Mouse (Mus musculus) C2C12 (cell line): ENCODE results near the gene Insrr.

Experiments
- CEBPB ChIP-seq: IDR thresholded peaks from one replicate; pipeline ENCODE4 v1.6.1; 2011; ENCODE audit warnings: low read depth, mild to moderate bottlenecking, control low read depth, moderate library complexity
- CTCF ChIP-seq: IDR thresholded peaks from one replicate; pipeline ENCODE4 v1.5.1; 2011; ENCODE audit not compliant: control insufficient read depth, insufficient read depth, insufficient read length
- FOSL1 ChIP-seq: IDR thresholded peaks from one replicate; pipeline ENCODE4 v1.8.0; 2011; ENCODE audit warnings: mild to moderate bottlenecking, low read length; ENCODE audit not compliant: poor library complexity, insufficient read depth, severe bottlenecking
- MAX ChIP-seq: IDR thresholded peaks from one replicate; pipeline ENCODE4 v1.6.1; 2011; ENCODE audit warnings: mild to moderate bottlenecking, control low read depth
- MYOD1 ChIP-seq: IDR thresholded peaks from one replicate; pipeline ENCODE4 v1.6.1; 2011; ENCODE audit warnings: low read depth; ENCODE audit not compliant: control insufficient read depth, insufficient read length
- MYOG ChIP-seq: IDR thresholded peaks from one replicate; pipeline ENCODE4 v1.6.1; 2011; ENCODE audit not compliant: control insufficient read depth, insufficient read length; ENCODE audit errors: extremely low read depth
- USF1 ChIP-seq: IDR thresholded peaks from one replicate; pipeline ENCODE4 v1.6.1; 2011; ENCODE audit warnings: low read depth, mild to moderate bottlenecking, control low read depth, moderate library complexity

DNA sequence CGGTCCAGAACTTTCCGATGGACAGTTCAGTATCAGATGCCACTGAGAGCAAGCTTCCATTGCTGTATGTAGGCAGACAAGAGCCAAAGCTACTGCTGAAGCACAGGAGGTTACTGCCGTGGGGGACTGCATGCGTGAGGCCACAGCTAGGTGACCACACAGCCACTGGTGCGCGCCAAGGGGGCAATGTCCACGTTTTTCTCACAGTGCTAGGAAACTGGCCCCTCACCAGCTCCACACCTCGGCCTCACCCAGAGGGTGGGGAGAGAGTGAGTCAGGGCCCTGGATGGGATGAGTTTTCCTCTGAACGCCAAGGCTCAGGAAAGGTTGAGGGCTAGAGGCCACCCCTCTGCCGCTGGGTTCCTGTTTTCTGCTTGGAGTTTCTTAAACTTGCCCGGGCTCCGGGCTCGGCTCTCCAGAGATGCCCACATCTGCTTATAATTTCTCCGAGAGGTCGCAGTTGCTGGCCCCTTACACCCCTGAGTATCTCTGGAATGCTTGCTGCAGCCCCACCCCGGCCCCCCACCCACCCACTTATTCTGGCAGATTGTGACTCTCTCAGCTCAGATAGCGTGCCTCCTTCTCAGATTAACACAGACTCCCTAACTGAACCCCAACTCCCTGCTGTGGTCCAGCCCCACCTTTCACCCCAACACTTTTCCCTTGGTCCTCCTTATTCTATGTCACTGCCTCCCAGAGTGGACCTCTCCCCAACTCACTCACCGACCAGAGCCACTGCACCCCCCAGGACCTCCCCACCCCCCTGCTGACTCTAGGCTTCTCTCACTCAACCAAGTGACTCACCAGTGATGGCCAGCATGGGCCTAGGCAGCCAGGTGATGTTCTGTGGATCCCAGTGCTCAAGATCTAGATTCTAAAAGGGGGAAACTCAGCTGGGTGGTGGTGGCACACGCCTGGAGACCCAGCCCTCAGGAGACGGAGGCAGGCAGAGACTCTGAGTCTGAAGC, 35.1 kb upstream of the Insrr start:
- TF ChIP-seq MAX (no peak), CTCF (no peak), USF1 (no peak), FOSL1 (no peak), CEBPB (no peak), MYOD1 (no peak), MYOG (no peak)
